Mouse (Mus musculus): ENCODE measurements at regions not wholly inside any gene's neighbourhood (a gene's known extent, or its start where the extent isn't known, plus 50 kb on each side); places are given as distances from the start of the nearest gene placed in this dataset.

- TF ChIP-seq POLR2A (IDR thresholded peaks at IDR 0.05; ENCODE audit: control insufficient read depth, low read depth, low read length), result no peak
- TF ChIP-seq CTCF (IDR thresholded peaks at IDR 0.05; ENCODE audit: control insufficient read depth, insufficient read depth, insufficient replicate concordance, low read depth, low read length), result no peak
Observed at GRCm38 (mm10) chr15:56562785-56563184, 914.6 kb downstream of the Slc22a22 start.

Measured in testis, adult 2 months (tissue).